Mouse (Mus musculus): ENCODE results near the gene Lrrc75b.
"Not testable (repeated sequence)": the region's sequence is repeated elsewhere in the genome, so short reads cannot be mapped to it uniquely, and the experiment has no call there.

The Lrrc75b gene

DNA sequence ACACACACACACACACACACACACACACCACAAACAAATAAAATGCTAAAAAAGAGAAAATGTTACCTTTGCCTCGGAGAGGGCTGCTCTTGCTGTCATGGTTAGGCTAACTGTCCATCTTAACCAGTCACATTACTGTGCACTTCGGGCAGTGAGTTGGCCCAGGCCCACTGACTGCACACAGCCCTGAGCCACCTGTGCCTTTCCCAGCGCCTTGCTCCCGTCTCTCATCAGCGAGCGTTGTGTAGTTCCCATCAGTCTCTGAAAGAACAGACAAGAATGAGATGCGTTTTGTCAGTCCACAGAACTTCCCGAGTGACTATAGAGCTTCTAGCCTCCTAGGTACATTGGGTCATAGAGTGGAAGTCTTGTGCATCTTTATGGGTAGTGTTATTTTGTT is 25.9 kb downstream of the Lrrc75b start:
- no peak for DNase-seq (ENCODE audit: extremely low spot score)

DNA sequence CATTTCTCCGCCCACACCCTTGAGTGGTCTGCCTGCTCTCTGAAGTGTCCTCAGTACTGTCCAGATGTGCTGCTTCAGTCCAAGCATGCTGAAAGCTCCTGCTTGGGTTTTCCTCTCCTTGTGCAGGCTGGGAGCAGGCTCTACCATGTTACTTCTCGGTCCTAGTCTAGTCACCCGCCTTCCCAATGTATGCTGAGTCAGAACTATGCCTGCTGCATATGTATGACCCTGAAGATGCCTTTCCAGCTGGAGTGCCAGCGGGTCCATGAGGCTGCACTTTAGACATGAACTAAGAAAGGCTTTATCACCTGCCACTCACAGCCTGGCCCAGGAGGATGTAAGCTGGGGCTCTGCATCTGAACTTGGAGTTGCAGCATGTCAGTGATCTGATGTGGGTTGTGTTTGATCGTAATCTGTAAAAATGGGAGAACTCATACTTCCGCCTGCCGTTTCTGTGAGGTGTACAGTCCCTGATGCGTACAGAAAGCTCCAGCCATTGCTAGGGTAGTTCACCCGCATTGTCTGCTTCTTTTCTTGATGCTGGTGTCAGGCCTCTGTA is 28.5 kb downstream of the Lrrc75b start:
- DNase-seq (ENCODE audit: extremely low spot score): no peak

DNA sequence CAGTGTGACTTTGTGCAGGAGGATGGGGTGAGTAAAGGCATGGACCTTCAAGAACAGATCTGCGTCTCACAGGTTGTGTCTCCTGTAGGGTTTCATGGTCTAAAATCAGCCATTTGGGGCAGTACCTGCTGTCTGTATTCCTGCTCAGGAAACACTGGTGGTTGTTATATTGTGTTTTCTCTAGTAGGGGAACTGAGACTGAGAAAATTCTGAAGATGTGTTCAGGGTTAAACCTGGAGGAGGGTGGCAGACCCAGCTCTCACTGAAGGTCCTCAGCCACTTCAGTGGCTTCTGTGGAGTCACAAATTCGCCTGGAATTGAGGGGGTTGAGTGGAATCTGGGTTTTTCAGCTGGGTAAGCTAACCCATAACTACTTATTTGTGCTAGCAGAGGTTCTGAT is 29.8 kb downstream of the Lrrc75b start:
- no peak for DNase-seq (ENCODE audit: extremely low spot score)

DNA sequence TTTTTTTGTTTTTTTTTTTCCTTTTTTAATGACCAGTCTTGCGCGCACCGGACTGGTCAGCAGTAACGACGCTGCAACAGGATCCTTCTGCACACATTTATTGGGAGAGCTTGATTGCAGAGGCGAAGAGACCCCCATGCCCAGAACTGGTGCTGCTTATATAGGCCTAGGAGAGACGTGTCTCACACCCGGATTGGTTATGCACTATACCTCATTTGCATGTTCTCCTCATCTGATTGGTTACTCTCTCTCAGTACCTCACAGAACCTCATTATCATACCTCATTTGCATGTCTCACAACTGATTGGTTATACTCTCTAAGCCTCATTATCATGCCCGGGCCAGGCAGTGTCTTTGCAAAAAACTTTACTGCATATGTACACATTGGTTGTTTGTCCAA is 34.7 kb downstream of the Lrrc75b start:
- DNase-seq (ENCODE audit: extremely low spot score): not testable (repeated sequence)

DNA sequence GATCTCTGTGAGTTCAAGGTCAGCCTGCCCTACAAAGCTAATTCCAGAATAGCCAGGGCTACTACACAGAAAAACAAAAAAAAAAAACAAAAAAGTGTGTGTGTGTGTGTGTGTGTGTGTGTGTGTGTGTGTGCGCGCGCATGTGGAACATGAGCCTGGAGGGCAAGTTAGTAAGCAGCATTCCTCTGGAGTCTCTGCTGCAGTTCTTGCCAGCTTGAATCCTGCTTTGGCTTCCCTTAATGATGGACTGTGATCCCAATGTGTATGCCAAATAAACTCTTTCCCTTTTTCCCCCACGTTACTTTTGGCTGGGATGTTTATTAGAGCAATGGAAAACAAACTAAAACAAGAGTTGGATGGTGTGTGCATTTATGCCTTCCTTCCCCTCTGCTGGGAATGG is 38.5 kb downstream of the Lrrc75b start:
- DNase-seq (ENCODE audit: extremely low spot score): no peak

DNA sequence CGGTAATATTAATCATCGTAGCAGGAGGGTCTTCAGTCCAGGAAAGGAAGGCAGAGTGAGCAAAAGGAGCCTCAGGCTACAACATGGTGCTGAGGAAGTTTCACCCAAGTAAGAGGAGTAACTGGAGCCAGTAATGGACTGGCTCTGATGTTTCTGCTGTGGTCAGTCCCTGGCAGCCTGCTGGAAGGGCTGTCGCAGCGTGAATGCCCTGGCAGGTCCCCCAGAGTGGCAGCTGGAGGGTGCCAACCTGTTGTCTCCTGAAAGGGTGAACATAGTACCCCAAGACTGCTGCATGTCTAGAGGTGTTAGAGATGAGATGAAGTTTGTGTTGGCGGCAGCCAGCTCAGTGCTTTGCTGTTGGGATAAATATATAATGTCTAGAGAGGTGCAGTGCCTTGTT is 39.5 kb downstream of the Lrrc75b start:
- no peak for DNase-seq (ENCODE audit: extremely low spot score)

DNA sequence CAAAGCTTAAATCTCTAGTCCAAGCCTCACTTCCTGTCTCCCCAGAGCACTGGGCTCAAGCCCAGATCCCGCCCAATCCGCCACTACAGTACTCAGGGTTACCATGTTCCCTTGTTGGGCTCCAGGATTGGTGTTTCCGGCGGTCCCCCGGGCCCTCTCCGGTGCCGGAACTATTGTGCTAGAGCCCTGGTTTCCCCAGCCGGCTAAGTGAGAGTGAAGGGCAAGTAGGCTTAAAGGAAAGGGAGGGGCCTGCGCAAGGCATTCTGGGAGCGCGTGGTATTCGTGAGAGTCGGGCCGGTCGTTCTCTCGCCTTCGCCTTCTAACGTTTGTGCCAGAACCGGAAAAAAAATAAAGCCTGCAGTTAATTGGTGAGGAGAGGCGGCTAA is 42.4 kb downstream of the Lrrc75b start, which contains the start of gene Gucd1:
Gucd1 (minus strand) TSS at position 215 of the 386 bp plus-strand sequence.
- peak; percentile 98 for DNase-seq (ENCODE audit: extremely low spot score)

DNA sequence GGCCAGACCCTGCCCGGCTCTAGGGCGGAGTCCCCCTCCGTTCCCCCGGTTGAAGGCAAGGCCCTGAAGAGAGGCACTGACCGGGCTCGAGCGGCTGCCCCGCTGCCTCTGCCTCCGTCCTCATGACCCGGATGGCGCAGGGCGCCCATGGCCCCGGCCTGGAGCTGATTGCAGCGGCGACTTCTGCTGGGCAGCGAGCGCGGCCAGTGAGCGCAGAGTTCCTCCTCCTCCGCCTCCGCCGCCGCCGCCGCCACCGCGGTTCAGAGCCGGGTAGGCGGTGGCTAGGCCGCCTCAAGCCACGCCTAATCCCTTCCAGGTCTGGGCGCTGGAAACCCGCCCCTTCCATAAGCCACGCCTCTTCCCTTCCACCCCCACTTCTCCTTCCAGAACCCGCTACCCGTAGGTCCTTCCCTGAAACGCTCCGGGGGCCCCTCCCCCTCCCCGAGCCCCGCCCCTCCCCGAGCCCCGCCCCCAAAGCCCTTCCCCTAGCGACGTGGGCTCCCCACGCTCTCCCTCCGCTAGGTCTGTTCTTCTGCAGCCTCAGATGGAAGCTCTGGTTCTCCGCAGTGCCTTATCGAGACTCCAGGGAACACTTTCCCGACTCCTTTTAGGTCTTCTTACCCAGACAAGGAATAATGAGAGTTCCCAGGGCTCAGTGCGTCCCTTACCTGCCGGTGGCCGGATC is 42.9 kb downstream of the Lrrc75b start, which contains the start of gene Snrpd3:
Snrpd3 (plus strand) TSS at position 479 of the 685 bp plus-strand sequence.
- peak; percentile 98 for DNase-seq (ENCODE audit: extremely low spot score)

DNA sequence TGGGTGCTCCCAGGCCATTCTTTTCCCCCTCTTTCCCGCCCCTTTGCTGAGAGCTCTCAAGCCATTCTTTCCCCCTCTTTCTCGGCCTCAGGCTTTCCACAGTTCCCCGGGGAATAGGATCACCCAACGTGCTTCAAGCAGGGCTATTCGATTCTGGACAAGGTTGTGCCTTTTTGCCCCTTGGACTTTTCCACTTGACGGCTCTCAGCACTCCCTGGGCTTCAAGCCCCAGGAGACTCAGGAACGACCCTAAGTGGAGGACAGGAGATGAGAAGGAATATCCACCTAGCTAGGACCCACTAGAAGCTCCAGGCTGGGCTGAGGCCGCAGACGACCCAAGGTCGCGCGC is 43.4 kb downstream of the Lrrc75b start:
- no peak for DNase-seq (ENCODE audit: extremely low spot score)

DNA sequence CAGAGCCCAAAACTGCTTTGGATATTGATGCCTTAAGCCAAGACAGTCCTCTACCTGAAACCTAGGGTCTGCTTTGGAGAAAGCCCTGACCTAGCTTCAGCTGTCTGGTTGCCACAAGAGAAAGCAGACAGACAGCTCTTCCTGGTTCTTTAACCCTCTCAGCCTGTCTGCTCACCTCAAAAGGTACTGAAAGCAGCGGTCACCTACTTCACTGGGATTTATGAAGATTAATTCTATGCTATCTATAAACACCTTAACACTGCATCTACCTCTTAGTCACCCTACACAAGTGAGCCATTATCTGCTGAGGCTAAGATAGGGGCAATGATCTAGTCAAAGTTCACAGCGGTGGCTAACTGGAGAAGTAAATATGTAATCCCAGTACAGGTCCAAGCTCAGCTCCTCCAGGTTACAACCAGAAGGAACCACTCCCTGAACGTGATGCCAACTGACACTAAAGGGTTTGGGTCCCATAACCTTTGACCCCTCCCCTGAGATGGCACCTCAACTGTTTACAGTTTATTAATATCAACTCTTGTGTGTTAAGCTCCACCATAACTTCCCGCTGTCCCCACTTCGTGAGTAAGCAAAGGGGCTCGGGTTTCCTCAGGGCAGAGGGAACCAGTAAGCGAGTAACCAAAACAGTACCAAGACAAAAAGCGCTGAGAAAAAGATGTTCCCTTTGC is 43.9 kb downstream of the Lrrc75b start:
- DNase-seq (ENCODE audit: extremely low spot score): peak; percentile 7

DNA sequence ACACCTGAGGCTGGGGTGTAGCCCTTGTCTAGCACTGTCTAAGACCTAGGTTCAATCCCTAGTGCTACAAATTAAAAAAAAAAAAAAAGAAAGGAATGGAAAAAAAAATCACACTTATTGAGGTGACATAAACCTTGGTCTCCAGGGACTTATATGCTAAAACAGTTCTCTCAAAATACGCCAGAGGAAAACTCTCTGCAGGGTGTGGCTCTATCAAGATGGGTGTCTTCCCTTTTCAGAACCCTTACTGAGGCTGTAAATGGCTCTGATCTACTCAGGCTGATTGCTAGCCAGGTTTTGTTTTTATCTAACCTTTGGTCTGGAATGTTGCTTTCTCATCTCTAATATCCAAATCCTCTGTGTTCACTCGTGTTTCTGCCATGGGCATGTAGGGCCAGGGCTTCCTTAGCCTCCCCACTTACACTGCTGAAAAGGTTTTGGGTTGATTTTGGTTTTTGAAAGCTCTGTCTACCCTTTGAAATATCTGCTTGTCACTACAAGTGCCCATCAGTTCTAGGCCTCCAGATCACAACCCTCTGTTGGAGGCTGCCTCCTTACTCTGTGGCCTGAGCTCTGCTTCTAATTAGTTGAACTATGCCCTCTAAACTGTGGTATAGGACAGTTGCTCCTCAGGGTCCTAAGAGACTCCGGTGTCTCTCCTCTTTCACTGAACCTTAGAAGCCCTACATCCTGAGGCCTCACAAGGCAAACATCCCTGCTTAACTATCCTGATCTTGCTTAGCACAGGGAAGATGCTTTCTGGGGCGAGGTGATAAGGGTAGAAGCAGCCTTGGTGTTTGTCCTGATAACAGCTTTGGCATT is 44.7 kb downstream of the Lrrc75b start:
- DNase-seq (ENCODE audit: extremely low spot score): peak; percentile 19

DNA sequence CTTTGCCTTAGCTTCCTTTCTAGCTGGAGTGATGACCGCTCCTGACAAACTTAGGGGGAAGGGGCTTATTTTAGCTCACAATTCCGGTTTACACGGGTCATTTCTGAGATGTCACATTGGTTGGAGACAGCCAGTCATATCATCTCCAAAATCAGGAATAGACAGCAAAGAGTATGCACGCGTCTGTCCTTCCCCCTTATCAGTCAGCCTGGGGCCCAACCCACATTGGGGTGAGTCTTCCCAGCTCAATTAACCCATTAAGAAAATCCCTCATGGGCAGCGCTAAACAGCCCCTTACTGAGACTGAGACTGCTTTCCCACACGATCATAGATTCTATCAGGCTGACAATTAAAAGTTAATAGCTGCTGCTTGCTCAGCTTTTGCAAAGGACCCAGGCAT is 45.8 kb downstream of the Lrrc75b start:
- DNase-seq (ENCODE audit: extremely low spot score): no peak

DNA sequence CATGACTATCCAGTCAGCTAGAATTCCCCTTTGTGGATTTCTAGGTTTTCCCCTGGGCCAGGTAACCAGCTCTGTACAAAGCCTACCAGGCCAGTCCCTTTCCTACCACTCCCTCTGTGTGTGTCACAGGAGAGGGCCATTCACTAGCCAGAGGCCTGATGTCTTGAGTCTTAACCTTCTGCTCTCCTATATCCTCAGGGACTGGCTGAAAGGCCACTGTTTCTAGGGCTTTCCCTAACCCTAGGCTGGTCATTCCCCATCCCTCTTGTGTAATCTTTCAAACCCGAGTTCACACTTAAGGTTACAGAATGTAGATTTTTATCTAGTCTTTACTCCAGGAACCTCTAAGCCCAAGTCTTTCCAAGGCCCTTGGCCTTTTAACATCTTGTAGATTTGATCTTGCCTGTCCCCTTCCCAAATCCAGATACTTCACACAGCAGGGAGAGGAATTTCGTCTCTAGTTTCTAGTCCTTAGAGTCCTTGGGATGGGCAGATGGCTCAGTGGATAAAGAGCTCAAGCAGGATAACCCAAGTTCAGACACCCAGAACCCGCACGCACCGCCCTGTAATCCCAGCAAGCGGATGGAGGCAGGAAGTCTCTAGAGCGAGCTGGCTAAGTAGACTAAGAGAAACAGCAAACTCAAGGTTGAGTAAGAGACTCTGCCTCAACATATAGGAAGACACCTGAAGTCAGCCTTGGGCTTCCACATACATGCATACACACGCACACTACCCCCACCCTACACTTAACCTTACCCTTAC is 46.6 kb downstream of the Lrrc75b start:
- no peak for DNase-seq (ENCODE audit: extremely low spot score)

DNA sequence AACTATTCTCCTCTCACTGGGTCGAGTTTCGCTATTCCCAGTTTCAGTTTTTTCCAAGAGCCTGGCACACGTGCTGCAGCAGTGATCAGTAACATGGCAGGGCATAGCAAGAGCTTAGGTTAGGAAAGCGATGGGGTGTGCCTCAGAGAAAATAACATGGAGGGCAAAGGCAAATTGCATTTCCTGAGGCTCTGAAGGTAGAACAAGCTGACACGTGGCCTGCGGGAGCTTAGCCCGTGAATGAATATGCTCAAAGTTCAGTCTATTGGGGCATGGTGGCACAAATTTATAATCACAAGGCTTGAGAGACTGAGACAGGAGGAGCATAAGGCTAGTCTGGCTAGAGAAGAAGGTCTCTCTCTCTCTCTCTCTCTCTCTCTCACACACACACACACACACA is 47.3 kb downstream of the Lrrc75b start:
- no peak for DNase-seq (ENCODE audit: extremely low spot score)

DNA sequence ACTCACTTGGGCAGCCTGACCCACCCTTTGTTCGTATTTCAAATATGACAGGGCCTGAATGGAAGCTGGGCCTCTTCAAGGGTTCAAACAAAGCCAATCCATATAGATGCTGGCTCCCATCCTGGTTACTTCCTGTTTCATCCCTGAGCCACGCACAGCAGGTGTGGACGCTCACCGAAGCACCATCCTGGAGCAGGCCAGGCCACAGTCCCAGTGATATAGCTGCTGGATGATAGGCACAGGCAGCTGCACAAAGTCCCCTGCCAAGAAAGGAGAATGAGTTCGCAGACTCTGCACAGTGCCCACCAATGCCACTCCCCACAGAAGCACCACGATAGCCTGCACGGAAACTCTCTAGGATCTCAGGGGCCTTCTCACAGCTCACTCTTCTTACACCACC is 48.2 kb downstream of the Lrrc75b start:
- DNase-seq (ENCODE audit: extremely low spot score): no peak

DNA sequence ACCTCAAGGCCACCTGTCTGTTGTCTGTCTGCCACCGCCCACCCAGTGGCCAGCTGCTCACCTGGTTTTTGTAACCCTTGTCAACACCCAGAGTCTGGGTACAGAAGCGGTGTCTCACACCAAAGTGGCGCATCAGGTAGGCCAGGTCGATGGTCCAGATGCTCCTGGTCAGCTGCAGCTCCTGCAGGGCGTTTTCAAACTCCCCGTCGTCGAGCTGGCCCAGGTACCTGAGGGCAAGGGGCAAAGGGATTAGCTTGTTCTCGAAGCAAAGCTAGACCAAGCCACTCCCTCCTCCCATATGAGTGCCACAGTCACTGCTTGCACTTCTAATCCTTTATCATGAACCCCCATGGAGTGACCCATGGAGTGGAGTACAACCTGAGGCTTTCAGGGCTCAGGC is 49.1 kb downstream of the Lrrc75b start:
- DNase-seq (ENCODE audit: extremely low spot score): no peak

DNA sequence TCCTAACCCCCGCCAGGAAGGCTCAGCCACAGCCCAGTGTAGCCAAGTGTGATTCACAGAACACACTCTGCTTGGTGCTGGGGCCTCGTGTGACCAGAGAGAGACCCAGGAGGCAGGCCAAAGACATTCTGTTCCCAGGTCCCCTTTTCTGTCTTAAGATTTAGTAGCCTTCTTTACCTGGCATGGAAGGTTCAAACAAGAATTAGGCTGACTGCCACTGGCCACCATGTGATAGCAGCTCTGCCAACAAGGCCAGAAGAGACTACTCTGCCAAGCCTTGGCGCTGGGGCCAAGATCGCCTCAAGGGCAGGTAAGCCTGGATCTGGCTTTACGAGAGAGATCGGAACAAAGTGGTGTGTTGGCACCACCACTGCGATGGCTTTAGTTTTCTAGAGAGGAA is 49.7 kb downstream of the Lrrc75b start:
- no peak for DNase-seq (ENCODE audit: extremely low spot score)

DNA sequence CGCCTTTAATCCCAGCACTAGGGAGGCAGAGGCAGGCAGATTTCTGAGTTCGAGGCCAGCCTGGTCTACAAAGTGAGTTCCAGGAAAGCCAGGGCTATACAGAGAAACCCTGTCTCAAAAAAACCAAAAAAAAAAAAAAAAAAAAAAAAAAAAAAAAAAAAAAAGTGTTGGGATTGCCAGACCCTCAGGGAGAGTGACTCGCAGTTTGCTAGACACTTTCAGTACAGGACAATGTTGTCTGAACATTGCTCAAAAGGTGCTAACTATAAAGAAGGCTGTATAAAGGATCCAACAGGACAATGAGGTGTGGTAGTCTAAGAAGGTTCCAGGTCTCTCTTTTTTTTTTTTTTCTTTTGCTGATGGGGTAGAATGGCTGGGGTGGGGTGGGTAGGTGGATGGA is 54.2 kb downstream of the Lrrc75b start:
- not testable (repeated sequence) for DNase-seq (ENCODE audit: extremely low spot score)

DNA sequence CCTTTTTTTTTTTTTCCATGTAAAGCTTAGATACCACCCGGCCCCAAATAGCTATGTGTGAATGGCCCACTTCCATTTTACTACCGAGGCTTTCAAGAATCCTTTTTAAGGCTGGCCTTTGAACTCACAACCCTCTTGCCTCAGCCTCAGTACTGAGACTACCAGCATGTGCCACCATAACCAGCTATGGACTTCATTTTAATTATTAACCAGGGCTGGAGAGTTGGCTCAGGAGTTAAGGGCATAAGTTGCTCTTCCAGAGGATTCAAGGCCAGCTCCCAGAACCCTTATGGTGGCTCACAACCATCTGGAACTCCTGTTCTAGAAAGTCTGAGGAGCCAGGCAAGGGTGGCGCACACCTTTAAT is 55.0 kb downstream of the Lrrc75b start:
- no peak for DNase-seq (ENCODE audit: extremely low spot score)

DNA sequence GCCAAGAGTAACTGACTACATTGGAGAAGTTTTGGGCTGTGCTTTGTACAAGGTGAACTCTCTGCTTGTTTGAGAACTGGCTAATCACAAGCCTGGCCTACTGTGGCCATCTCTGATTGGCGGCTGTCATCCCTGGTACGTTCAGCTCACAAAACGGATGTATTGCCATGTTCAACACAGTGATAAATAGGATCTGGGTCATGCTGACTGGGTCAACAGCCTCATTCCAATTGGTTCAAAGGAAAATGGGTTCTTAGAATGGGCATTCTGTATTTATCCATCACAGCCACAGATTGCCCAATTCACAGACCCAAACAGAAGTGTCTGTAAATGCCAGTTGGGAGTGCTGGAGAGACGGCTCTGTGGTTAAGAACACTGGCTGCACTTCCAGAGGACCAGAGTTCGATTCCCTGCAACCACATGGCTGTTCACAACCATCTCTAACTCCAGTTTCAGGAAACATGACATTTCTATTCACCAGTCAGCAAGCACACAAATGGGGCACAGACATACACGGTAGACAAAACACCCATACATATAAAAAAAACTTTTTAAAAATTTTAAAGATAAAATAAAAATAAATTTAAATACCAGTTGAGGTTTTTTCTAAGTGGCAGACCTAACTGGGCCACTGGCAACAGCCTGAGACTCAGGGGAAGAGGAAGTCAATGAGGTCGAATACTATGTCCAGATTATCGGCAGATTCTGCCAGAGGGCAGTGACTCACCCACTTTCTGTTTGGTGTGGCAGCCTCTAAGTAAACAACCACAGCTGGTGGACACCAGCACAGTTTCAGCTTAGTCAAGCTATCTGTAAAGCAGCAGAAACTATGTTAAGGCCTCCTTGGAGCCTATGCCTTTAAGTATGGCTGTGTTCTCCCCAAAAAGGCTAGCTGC is 55.6 kb downstream of the Lrrc75b start:
- no peak for DNase-seq (ENCODE audit: extremely low spot score)

DNA sequence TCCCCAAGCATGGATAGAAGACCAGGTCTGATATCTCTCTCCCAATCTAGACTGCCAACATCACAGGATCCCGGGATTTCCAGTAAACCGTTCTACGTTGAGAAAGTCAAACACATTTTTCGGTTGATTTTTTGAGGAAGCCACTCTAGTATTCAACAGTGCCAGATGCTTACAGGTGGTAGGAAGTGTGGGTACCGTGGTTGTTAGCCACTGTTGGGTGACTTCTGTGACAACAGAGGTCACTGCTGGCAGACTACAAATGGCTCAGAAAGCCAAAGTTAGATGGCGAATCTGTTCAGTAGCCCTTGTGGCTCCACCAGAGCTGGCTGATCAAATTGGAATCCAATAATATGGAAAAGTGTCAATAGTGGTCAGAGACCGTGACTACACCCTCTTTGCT is 56.4 kb downstream of the Lrrc75b start:
- DNase-seq (ENCODE audit: extremely low spot score): no peak

Measured in embryo, embryonic 9.5 days (tissue).